Mouse (Mus musculus): ENCODE measurements around the gene Six6. TPM values are rescaled to one million over a fixed set of nuclear protein-coding genes. Genes with fewer than 3 reads are reported as not detected.

Gene Six6
- polyA plus RNA-seq, 1 experiment: not detected

DNA sequence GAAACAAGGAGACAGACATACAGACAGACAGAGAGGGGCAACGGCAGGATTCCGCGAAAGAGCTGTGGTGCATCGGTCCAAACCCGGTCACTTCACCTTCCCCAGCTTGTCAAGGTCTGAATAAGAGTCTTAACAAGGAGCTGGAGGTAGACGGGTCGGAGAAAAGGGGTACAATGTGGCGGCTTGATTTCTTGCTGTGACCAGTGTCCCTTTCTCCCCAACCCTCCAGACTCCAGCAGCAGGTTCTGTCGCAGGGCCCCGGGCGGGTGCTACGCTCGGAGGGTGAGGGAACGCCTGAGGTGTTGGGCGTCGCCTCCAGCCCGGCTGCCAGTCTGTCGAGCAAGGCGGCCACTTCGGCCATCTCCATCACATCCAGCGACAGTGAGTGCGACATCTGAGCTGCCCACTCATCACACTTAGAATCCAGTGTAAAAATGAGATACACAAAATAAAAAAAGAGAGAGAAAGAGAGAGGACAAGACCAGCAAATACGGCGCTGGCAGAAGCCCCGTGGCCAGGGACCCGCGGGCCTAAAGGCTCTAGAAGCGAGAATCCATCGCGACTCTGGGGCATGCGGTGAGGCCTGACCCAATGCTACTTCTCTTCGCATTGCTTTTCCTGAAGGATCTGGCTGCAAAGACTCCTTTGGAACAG lies 1.8 kb downstream of the Six6 start:
- Histone ChIP-seq H3ac (ENCODE audit: control insufficient read depth, insufficient read length) (no peak overlapping the region), H3K4me2 (ENCODE audit: low read depth) (no peak overlapping the region), H3K27me3 (ENCODE audit: control insufficient read depth, insufficient read depth, insufficient read length) (peaks cover 70% of the 10 kb centered on the region), H3K4me3 (no peak overlapping the region), H3K79me2 (ENCODE audit: control insufficient read depth, insufficient read depth) (no peaks in the 10 kb centered on the region), H3K36me3 (ENCODE audit: control insufficient read depth, insufficient read depth) (no peaks in the 10 kb centered on the region)
- TF ChIP-seq POLR2A (IDR thresholded peaks at IDR 0.05; ENCODE audit: insufficient read length, low read depth): no peak
- no peak for TF ChIP-seq REST (IDR thresholded peaks at IDR 0.05; ENCODE audit: insufficient read depth, insufficient read length)
- no peak for TF ChIP-seq TCF3 (IDR thresholded peaks at IDR 0.05; ENCODE audit: insufficient read length, low read depth)
- no peak for TF ChIP-seq MYOG (IDR thresholded peaks at IDR 0.05; ENCODE audit: control insufficient read depth in 1 of 3, insufficient read depth in 1 of 3, insufficient read length in 2 of 3, low read depth in 2 of 3)
- TF ChIP-seq SRF (IDR thresholded peaks at IDR 0.05; ENCODE audit: control insufficient read depth, insufficient read length, low read depth): no peak
- no peak for TF ChIP-seq MAX (IDR thresholded peaks at IDR 0.05; ENCODE audit: low read depth)
- TF ChIP-seq E2F4 (IDR thresholded peaks at IDR 0.05; ENCODE audit: insufficient read depth): no peak
- TF ChIP-seq CEBPB (IDR thresholded peaks at IDR 0.05; ENCODE audit: insufficient read depth, poor library complexity, severe bottlenecking): no peak
- TF ChIP-seq MYOD1 (IDR thresholded peaks at IDR 0.05; ENCODE audit: control insufficient read depth in 1 of 3, insufficient read length in 2 of 3, low read depth in 2 of 3): no peak
- TF ChIP-seq USF1 (IDR thresholded peaks at IDR 0.05; ENCODE audit: low read depth): no peak
- no peak for TF ChIP-seq TCF12 (IDR thresholded peaks at IDR 0.05; ENCODE audit: insufficient read depth, poor library complexity, severe bottlenecking)
- no peak for TF ChIP-seq POLR2AphosphoS2 (IDR thresholded peaks at IDR 0.05; ENCODE audit: insufficient read length, low read depth)

DNA sequence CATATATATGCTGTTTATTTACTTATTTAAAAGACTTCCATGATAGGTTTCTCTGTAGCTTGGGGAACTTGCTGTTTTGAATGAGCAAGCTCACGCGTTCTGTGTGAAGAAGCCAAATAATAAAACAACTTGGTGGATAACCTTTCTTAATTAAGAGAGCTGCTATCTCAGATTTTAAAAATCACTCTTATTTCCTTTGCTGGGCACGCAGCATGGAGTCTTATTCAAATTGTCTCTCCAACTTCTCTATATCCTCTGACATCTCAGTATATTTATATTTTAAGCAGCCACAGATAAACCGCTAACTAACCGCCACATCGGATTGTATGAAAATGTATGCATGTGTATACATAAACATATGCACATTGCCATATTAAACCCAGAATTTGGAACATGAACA lies 2.5 kb downstream of the Six6 start:
- H3K4me3 ChIP-seq: no peak overlapping the region
- H3K4me2 ChIP-seq (ENCODE audit: low read depth): no peak overlapping the region
- TF ChIP-seq MYOD1 (IDR thresholded peaks at IDR 0.05; ENCODE audit: control insufficient read depth in 1 of 3, insufficient read length in 2 of 3, low read depth in 2 of 3) (no peak), SRF (IDR thresholded peaks at IDR 0.05; ENCODE audit: control insufficient read depth, insufficient read length, low read depth) (no peak), TCF3 (IDR thresholded peaks at IDR 0.05; ENCODE audit: insufficient read length, low read depth) (no peak), CEBPB (IDR thresholded peaks at IDR 0.05; ENCODE audit: insufficient read depth, poor library complexity, severe bottlenecking) (no peak), POLR2A (IDR thresholded peaks at IDR 0.05; ENCODE audit: insufficient read length, low read depth) (no peak), POLR2AphosphoS2 (IDR thresholded peaks at IDR 0.05; ENCODE audit: insufficient read length, low read depth) (no peak), TCF12 (IDR thresholded peaks at IDR 0.05; ENCODE audit: insufficient read depth, poor library complexity, severe bottlenecking) (no peak), MYOG (IDR thresholded peaks at IDR 0.05; ENCODE audit: control insufficient read depth in 1 of 3, insufficient read depth in 1 of 3, insufficient read length in 2 of 3, low read depth in 2 of 3) (no peak), MAX (IDR thresholded peaks at IDR 0.05; ENCODE audit: low read depth) (no peak), USF1 (IDR thresholded peaks at IDR 0.05; ENCODE audit: low read depth) (no peak), REST (IDR thresholded peaks at IDR 0.05; ENCODE audit: insufficient read depth, insufficient read length) (no peak)
- no peak overlapping the region for H3ac ChIP-seq (ENCODE audit: control insufficient read depth, insufficient read length)
- H3K27me3 ChIP-seq (ENCODE audit: control insufficient read depth, insufficient read depth, insufficient read length): peaks cover 70% of the 10 kb centered on the region
- no peaks in the 10 kb centered on the region for H3K79me2 ChIP-seq (ENCODE audit: control insufficient read depth, insufficient read depth)
- H3K36me3 ChIP-seq (ENCODE audit: control insufficient read depth, insufficient read depth): no peaks in the 10 kb centered on the region

DNA sequence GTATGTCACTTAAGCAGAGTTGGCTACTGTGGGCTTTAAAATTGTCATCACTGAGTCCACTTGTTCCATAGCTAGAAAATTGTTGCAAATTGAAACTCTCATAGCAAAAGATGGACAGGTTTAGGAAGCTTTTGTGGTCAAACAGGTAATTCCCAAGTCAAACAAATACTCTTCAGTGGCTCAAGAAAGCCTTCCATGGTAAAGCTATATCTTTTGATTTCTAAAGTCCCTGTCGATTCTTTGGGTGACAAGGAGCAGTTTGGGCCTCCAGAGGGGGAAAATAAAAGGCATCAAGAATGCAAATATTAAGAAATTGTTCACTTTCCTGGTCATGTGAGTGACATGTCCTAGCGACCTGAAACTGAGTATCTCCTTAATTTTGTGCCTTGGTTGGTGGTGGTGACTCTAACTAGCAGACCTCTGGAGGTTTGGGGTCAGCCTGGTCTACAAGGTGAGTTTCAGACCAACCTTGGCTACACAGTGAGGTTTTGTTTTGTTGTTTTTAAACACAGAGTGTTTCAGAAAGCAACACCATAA lies 4.0 kb downstream of the Six6 start:
- no peak overlapping the region for H3ac ChIP-seq (ENCODE audit: control insufficient read depth, insufficient read length)
- peaks cover 62% of the 10 kb centered on the region for H3K27me3 ChIP-seq (ENCODE audit: control insufficient read depth, insufficient read depth, insufficient read length)
- no peaks in the 10 kb centered on the region for H3K36me3 ChIP-seq (ENCODE audit: control insufficient read depth, insufficient read depth)
- TF ChIP-seq MAX (IDR thresholded peaks at IDR 0.05; ENCODE audit: low read depth) (no peak), MYOG (IDR thresholded peaks at IDR 0.05; ENCODE audit: control insufficient read depth in 1 of 3, insufficient read depth in 1 of 3, insufficient read length in 2 of 3, low read depth in 2 of 3) (no peak), TCF3 (IDR thresholded peaks at IDR 0.05; ENCODE audit: insufficient read length, low read depth) (no peak), TCF12 (IDR thresholded peaks at IDR 0.05; ENCODE audit: insufficient read depth, poor library complexity, severe bottlenecking) (no peak), POLR2A (IDR thresholded peaks at IDR 0.05; ENCODE audit: insufficient read length, low read depth) (no peak), MYOD1 (IDR thresholded peaks at IDR 0.05; ENCODE audit: control insufficient read depth in 1 of 3, insufficient read length in 2 of 3, low read depth in 2 of 3) (no peak), POLR2AphosphoS2 (IDR thresholded peaks at IDR 0.05; ENCODE audit: insufficient read length, low read depth) (no peak), E2F4 (IDR thresholded peaks at IDR 0.05; ENCODE audit: insufficient read depth) (no peak), REST (IDR thresholded peaks at IDR 0.05; ENCODE audit: insufficient read depth, insufficient read length) (no peak), CEBPB (IDR thresholded peaks at IDR 0.05; ENCODE audit: insufficient read depth, poor library complexity, severe bottlenecking) (no peak)
- no peak overlapping the region for H3K4me2 ChIP-seq (ENCODE audit: low read depth)
- no peak overlapping the region for H3K4me3 ChIP-seq
- no peaks in the 10 kb centered on the region for H3K79me2 ChIP-seq (ENCODE audit: control insufficient read depth, insufficient read depth)

DNA sequence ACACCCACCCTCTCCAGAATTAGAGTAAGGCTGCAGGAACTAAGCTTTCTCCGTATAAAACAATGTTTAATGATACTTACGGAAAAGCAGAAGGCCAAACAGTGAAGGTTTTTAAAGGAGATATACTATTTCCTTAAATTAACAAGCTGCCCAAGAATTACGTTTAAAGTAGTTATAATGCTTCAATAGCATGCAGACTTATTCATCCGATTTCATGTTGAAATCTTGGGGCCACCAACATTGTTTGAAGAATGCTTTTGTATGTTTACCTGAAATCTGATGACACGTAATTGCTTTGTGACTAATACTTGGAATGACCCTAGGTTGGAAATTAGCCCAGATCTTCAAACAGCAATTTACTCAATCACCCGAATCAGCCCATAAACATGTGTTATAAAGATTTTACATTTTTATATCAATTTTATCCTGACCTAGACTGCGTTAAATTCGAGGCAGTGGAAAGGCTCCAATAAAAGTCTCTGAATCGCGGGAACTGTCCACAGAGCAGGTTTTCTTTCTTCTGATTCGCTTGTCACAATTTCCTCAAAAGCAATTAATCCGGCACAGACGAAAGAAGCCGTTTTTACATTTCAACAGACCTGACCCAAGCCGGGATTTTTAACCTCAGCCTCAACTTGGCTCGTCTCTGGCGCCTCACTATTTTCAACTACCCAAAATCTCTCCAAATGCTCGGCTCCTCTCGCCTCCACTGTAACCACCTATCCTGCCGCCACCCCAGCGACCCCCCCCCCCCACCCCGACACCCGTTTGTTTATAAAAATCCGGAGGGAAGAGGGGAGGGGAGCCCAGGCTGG lies 4.9 kb downstream of the Six6 start:
- H3K4me2 ChIP-seq (ENCODE audit: low read depth): no peak overlapping the region
- H3K27me3 ChIP-seq (ENCODE audit: control insufficient read depth, insufficient read depth, insufficient read length): peaks cover 52% of the 10 kb centered on the region
- H3ac ChIP-seq (ENCODE audit: control insufficient read depth, insufficient read length): no peak overlapping the region
- no peak for TF ChIP-seq MAX (IDR thresholded peaks at IDR 0.05; ENCODE audit: low read depth)
- TF ChIP-seq E2F4 (IDR thresholded peaks at IDR 0.05; ENCODE audit: insufficient read depth): no peak
- no peak for TF ChIP-seq SRF (IDR thresholded peaks at IDR 0.05; ENCODE audit: control insufficient read depth, insufficient read length, low read depth)
- TF ChIP-seq TCF3 (IDR thresholded peaks at IDR 0.05; ENCODE audit: insufficient read length, low read depth): no peak
- no peak for TF ChIP-seq POLR2A (IDR thresholded peaks at IDR 0.05; ENCODE audit: insufficient read length, low read depth)
- TF ChIP-seq CEBPB (IDR thresholded peaks at IDR 0.05; ENCODE audit: insufficient read depth, poor library complexity, severe bottlenecking): no peak
- no peak for TF ChIP-seq MYOD1 (IDR thresholded peaks at IDR 0.05; ENCODE audit: control insufficient read depth in 1 of 3, insufficient read length in 2 of 3, low read depth in 2 of 3)
- no peak for TF ChIP-seq USF1 (IDR thresholded peaks at IDR 0.05; ENCODE audit: low read depth)
- TF ChIP-seq REST (IDR thresholded peaks at IDR 0.05; ENCODE audit: insufficient read depth, insufficient read length): no peak
- TF ChIP-seq TCF12 (IDR thresholded peaks at IDR 0.05; ENCODE audit: insufficient read depth, poor library complexity, severe bottlenecking): no peak
- TF ChIP-seq MYOG (IDR thresholded peaks at IDR 0.05; ENCODE audit: control insufficient read depth in 1 of 3, insufficient read depth in 1 of 3, insufficient read length in 2 of 3, low read depth in 2 of 3): no peak
- no peak for TF ChIP-seq POLR2AphosphoS2 (IDR thresholded peaks at IDR 0.05; ENCODE audit: insufficient read length, low read depth)
- no peaks in the 10 kb centered on the region for H3K79me2 ChIP-seq (ENCODE audit: control insufficient read depth, insufficient read depth)
- H3K36me3 ChIP-seq (ENCODE audit: control insufficient read depth, insufficient read depth): no peaks in the 10 kb centered on the region
- no peak overlapping the region for H3K4me3 ChIP-seq

Data from myocyte (in vitro differentiated cells).